Mouse (Mus musculus): Measurements from ENCODE around the gene Pgbd5.

GRCm38 (mm10) chr8:124461103-124461502 lies 21.6 kb upstream of the Pgbd5 start:
- TF ChIP-seq CTCF (IDR thresholded peaks at IDR 0.05; ENCODE audit: control insufficient read depth, insufficient read depth, low read length) (no peak), POLR2A (IDR thresholded peaks at IDR 0.05; ENCODE audit: borderline replicate concordance, control insufficient read depth, low read depth, low read length) (no peak)
